Mouse (Mus musculus) left cerebral cortex, postnatal 4 days (tissue): ENCODE data around the gene Usp17le. TPM values are rescaled to one million over a fixed set of nuclear protein-coding genes. Genes with fewer than 3 reads are reported as not detected.
"Not testable (repeated sequence)": the region's sequence is repeated elsewhere in the genome, so short reads cannot be mapped to it uniquely, and the experiment has no call there.

Source experiments
- DNase-seq: peaks from one replicate; pipeline ENCODE4 v3.0.0-alpha.2; 2022
- intact Hi-C: fragments of 180-260 bp; cut with DNase I; formaldehyde crosslinking; loops from one replicate; pipeline ENCODE4 v1.15.1; 2025
- total RNA-seq, 2 experiments: library from RNA; stranded (reverse); gene quantifications; 2 replicates each; pipeline ENCODE4 v1.2.3; 2021

Gene Usp17le
- total RNA-seq, result not detected

DNA sequence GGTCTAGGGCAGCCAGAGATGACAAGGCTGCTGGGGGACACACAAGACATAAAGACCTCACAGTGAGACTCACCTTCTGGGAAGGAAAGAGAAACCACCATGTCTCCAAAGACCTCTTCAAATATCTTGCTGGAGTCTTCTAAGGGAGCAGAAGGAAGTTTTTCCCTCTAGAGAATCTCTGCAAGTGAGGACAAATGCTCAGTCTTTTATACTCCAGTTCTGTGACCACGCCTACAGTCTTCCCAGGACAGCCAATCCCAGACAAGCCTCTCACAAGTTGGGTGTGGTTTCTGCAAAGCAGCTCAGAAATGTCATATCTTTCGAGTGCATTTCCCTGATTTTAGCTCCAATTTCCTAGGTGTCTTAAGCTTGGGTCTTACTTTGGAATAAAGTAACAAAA, at the start of gene Usp17le:
Usp17le (minus strand) TSS at position 101 of the 400 bp plus-strand sequence.
- DNase-seq, intact Hi-C loops: not testable (repeated sequence)

- intact Hi-C loops, DNase-seq: not testable (repeated sequence)
Measured at GRCm38 (mm10) chr7:104810335-104810734, 33.1 kb upstream of the Usp17le start.

- intact Hi-C loops, result no loop called here
- DNase-seq, result no peak
Measured at GRCm38 (mm10) chr7:104790796-104791195, 13.5 kb upstream of the Usp17le start.

Other genes starting within 250 kb of the Usp17le start
- not detected for gene Olfr651, start 227.3 kb downstream of the Usp17le start, total RNA-seq
- gene Olfr652, start 216.6 kb downstream of the Usp17le start, total RNA-seq, result not detected
- not detected for gene Olfr653, start 200.2 kb downstream of the Usp17le start, total RNA-seq
- not detected for gene Olfr654, start 190.4 kb downstream of the Usp17le start, total RNA-seq
- gene Olfr655, start 175.7 kb downstream of the Usp17le start, total RNA-seq, result not detected
- under 1 TPM in 1 of 2 experiments, not detected in 1; 0.08 TPM for gene Olfr656, start 163.5 kb downstream of the Usp17le start, total RNA-seq
- gene Olfr657, start 152.7 kb downstream of the Usp17le start, total RNA-seq, result not detected
- not detected for gene Olfr658, start 130.2 kb downstream of the Usp17le start, total RNA-seq
- not detected for gene Olfr659, start 110.7 kb downstream of the Usp17le start, total RNA-seq
- gene Olfr661, start 91.0 kb downstream of the Usp17le start, total RNA-seq, result not detected
- gene Usp17lb, start 65.1 kb upstream of the Usp17le start, total RNA-seq, result not detected
- gene Usp17la, start 79.5 kb upstream of the Usp17le start, total RNA-seq, result not detected
- gene Olfr665, start 100.6 kb upstream of the Usp17le start, total RNA-seq, result not detected
- not detected for gene Olfr666, start 118.5 kb upstream of the Usp17le start, total RNA-seq
- not detected for gene Olfr667, start 144.0 kb upstream of the Usp17le start, total RNA-seq
- gene Olfr668, start 150.6 kb upstream of the Usp17le start, total RNA-seq, result not detected
- not detected for gene Olfr669, start 156.8 kb upstream of the Usp17le start, total RNA-seq
- gene Olfr670, start 185.2 kb upstream of the Usp17le start, total RNA-seq, result not detected
- not detected for gene Olfr671, start 201.7 kb upstream of the Usp17le start, total RNA-seq
- gene Olfr672, start 224.6 kb upstream of the Usp17le start, total RNA-seq, result not detected